Mouse (Mus musculus) thymus, adult 18-20 months (tissue): ENCODE measurements around the gene Enpp6.

Experiments used
- DNase-seq, 2 experiments: peaks; one replicate each; pipeline ENCODE4 v3.0.0; 2022; ENCODE audit warnings: mixed read lengths in 2 of 2

The Enpp6 gene

GRCm38 (mm10) chr8:46986386-46987140 is at the start of gene Enpp6:
Enpp6 (plus strand) TSS chr8:46986887.
- DNase-seq: no peak

DNA sequence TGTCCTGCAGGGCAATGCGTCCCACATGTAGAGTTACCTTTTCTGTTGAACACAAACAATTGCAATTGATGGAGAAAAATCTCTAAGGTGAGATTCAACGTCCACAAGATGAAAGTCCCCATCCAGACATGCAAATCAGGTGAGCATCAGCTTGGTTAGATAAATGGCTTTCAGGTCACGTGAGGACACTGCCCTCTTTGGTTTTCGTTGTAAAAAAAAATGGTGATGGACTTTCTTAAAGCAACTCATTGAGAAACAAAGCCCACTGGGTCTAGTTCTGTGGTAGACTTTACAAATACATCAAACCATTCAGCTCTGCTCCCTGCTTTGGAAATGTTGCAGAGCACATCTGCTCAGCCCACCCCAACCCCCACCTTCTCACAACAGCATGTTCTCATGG is 48.5 kb upstream of the Enpp6 start:
- DNase-seq: no peak

GRCm38 (mm10) chr8:46941295-46941694 is 45.4 kb upstream of the Enpp6 start:
- peak; percentile 18 to 54 for DNase-seq

DNA sequence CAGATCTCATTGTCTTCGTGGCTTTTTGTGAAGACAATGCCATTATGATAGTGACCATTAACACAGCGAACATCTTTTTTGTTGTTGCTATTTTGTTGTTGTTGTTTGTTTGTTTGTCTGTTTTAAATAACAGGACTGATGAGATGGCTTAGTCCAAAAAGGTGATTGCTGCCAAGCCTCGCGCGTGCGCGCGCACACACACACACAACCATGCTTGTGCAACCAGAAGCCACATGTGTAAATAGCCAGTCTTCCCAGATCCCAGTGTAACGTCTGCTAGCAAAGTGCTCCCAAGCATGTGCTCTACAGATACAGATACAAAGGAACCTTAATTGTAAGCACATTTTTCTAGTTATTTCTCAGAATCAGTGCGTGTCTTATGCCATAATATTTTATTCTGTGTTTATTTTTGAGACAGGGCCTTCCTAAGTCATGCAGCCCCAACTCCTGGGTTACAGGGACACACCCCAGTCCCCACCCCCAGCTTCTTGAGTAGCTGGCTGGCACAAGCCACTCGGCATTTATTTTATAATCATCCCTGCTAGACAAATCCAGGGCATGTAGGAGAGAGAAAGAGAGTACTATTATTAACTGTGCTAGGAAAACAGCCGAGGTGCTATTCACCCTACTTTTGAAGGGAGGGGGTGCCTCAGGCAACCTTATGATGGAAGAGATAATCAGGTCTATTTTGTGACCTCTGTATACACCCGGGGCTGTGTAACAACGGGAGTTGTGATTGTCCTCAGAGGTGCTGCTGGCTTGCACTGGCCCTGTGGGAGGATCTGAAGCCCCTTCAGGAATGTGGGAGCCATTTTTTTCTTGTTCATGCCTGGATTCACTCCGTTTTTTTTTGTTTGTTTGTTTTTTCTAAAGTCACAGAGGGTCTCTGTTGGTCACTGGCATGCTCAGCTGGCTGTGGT is 44.7 kb upstream of the Enpp6 start:
- no peak for DNase-seq

DNA sequence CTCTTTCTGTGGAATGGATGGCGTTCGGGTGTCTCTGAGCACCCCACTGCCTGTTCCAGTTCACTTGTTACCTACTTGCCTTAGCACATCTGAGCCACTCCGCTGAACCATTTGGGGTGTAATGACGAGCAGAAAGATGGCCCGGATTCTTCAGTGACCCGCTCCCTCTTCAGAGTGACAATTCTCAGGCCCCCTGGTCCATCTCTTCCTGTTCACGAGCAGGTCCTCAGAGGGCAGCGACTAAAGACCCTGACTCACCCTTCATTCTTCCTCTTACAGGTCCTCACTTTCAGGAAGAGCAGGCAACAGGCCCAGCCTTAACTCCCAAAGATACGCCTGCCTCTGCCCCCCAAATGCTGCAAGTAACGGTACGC is 44.0 kb upstream of the Enpp6 start:
- DNase-seq: no peak

GRCm38 (mm10) chr8:46943337-46943736 is 43.4 kb upstream of the Enpp6 start:
- DNase-seq: no peak

GRCm38 (mm10) chr8:46946181-46946580 is 40.5 kb upstream of the Enpp6 start:
- peak in 1 of 2 experiments; percentile 28 for DNase-seq

GRCm38 (mm10) chr8:46948091-46948757 is 38.5 kb upstream of the Enpp6 start:
- DNase-seq: no peak

GRCm38 (mm10) chr8:46953472-46953871 is 33.2 kb upstream of the Enpp6 start:
- DNase-seq: peak in 1 of 2 experiments; percentile 28

DNA sequence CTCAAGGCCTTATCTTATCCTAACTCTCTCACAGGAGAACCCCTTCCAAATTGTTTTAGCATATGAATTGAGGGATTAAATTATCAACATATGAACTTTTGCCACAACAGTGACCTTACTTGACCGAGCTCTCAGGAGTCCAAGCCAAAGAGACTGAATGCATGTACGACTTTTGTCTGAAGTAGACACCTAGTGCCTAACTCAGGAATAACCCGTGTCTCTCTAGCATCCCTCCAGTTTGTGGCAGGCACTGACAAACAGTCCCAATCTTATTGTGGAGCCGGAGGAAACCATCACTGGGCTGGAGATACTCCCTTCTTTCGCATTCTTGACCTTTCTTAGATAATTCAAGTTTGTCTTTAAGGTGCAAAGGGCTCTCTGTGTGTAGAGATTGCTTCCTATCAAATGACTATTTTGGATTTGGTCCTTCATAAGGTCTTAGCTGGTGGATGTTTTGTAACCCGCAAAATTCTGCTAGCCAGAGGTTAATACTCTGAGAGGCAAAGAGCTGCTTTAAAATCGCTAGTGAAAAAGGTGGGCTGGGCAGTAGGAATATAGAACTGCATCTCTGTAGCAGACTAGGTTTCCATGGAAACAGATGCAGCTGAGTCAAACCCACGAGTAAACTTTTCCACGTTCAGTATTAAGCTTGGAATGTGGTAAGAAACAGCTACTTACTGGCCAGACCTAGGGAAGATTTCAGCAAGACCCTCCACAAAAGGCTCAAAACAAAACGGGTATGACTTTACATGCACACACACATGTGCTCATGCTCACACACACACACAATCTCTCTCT is 23.9 kb upstream of the Enpp6 start:
- DNase-seq: no peak

DNA sequence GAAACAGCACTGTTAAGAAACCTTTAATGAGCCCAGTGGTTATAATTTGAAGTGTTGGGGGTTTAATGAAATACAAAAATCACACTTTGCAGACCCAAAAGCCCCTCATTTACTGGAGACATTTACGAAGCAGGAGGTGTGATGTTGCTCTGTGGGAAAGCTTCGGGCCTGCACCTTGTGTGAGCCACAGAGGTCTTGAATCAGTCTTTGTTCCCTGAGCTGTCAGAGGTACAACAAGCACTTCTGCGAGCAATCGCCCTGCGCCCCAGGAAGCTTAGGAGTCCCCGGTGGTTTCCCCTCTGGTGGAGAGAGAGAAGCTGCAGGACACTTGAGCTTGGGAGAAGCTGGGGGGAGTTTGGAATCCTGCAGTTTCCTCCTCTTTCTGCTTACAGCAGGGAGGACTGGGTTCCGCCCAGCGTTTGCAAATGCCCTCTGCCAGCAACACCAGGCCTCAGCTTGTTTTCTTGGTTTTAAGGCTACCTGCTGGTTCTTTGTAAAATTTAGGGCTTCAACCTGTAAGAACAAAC is 23.0 kb upstream of the Enpp6 start:
- DNase-seq: no peak

DNA sequence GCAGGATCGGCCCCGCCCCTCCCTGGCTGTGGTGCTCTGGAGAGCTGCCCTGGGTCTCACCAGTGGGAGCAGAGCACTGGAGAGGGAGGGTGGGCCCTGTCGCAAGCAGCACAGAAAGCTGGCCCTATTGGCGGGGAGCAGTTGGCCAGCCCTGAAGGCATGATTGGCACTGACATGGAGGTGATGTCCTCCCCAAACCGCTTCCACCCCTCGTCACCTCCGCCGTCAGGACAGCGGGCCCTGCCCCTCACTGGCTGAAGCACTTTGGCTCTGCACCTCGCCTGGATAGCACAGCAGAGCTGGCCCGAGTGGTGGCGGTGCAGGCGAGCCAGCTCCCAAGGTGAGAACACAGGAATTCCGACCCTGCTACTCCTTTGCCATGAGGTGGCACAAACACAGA is 20.9 kb upstream of the Enpp6 start:
- DNase-seq: no peak

- no peak for DNase-seq
These were observed 18.0 kb upstream of the Enpp6 start for GRCm38 (mm10) chr8:46968721-46969120.

DNA sequence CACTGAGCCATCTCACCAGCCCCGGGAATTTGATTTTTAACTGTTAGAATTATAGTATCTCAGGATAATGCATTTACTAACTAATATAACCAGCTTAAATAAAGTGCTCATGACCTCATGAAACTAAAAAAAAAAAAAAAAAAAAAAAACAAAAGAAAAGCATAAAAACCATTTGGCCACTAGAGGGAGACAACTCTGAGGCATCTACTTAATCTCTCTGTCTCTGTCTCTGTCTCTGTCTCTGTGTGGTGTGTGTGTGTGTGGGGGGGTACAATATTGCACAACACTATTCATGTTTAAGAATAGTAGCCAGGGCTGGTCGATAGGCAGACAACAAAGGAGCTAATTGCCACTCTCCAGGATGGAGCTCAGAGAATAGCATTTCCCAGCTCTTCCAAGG is 17.3 kb upstream of the Enpp6 start:
- DNase-seq: no peak

DNA sequence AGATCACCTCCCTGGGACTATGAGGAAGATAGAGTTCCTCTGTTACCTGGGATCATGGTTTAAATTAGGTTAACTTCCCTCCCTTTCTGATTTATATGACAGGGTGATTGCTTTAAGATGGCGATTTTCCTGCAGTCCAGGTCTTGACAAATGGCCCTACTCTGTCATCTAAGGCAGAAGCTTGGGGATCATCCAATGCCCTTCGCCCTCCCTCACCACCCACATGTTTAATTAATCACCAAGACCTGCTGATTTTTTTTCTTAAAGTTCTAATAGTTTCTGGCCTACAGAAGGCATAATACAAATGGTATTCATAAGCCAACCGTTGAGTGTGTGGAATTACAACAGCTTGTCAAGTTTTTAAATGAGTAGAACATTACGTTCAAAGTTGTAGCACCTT is 9.3 kb upstream of the Enpp6 start:
- DNase-seq: no peak

DNA sequence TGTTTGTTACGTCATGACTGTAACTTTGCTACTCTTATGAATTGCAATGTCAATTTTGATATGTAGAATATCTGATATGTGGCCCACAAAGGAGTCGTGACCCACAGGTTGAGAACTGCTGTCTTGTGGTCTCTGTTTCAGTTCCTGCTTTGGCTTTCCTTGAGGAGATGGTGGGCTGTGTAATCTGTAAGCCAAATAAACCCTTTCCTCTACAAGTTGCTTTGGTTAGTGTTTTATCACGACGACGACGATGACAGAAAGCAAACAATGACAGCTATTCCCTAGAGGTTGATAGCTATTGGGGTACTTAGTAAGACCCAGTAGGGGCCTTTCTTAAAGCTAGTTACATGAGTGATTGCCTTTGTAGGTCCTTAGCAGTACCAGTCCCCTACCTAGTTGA is 4.5 kb upstream of the Enpp6 start:
- DNase-seq: no peak

DNA sequence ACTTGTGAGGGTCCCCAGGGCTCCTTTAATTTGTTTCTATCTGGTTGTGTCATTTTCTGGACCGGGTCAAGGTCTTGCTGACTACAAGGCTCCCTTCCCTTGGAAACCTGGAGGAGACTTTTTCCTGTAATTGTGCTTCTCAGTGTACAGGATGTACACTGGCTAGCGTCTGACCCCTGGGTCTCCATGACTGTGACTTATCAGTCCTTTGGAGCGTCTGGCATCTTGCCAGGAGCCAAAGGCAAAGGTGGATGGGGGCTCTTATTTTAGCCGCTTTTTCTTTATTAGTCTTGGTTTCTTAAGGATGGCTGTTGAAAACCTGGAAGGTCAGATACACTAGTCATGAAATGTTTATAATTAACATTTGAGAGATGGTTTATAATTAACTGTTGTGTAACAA is 3.9 kb upstream of the Enpp6 start:
- no peak for DNase-seq

GRCm38 (mm10) chr8:46984647-46985046 is 2.0 kb upstream of the Enpp6 start:
- DNase-seq: no peak

- no peak for DNase-seq
These were observed 1.7 kb downstream of the Enpp6 start for GRCm38 (mm10) chr8:46988366-46988765.

DNA sequence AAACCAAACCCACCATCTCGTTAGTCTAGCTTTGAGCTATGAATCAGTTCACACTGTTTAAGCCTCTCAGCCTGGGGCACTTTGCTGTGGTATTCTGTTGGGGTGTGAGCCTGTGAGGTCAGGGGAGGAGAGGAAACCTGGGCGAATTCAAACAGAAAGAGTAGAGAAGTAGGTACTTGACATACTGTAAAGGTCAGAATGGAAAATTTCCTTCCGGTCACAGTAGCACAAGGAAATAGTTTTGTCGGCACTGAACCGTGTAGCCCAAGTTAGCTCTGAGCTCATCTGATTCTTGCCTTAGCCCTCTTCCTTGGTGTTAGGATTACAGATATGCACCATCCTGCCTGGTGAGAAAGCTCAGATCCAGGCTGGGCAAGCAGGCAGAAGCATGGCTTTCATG is 4.4 kb downstream of the Enpp6 start:
- DNase-seq: no peak

- no peak for DNase-seq
These were observed 5.9 kb downstream of the Enpp6 start for GRCm38 (mm10) chr8:46992579-46992978.

GRCm38 (mm10) chr8:46995931-46996664 is 9.4 kb downstream of the Enpp6 start:
- DNase-seq: no peak
